Mouse (Mus musculus) brain, embryonic 14.5 days (tissue): ENCODE data around the gene Notch1. TPM values are rescaled to one million over a fixed set of nuclear protein-coding genes. Genes with fewer than 3 reads are reported as not detected.

Experiments
- DNase-seq: peaks from one replicate; pipeline ENCODE4 v3.0.0-alpha.2; 2011; ENCODE audit warnings: low read depth
- CTCF ChIP-seq: fragments of 200-500 bp; IDR thresholded peaks from 2 replicates; pipeline ENCODE4 v1.5.1; 2012; ENCODE audit warnings: inconsistent platforms, mild to moderate bottlenecking, moderate library complexity, borderline replicate concordance; ENCODE audit not compliant: insufficient read depth, insufficient read length; ENCODE audit errors: extremely low read depth
- POLR2A ChIP-seq: fragments of 200-500 bp; IDR thresholded peaks from 2 replicates; pipeline ENCODE4 v1.6.1; 2012; ENCODE audit warnings: mild to moderate bottlenecking, inconsistent platforms, borderline replicate concordance; ENCODE audit not compliant: poor library complexity, insufficient read depth, insufficient read length, severe bottlenecking; ENCODE audit errors: extremely low read depth
- polyA plus RNA-seq: library from polyadenylated mRNA; depleted of rRNA; stranded (reverse); fragments of >200 nt; gene quantifications from 2 replicates; pipeline ENCODE4 v1.2.3, GENCODE M21; 2012

The Notch1 gene
- polyA plus RNA-seq, 1 experiment = 42.4 TPM

GRCm38 (mm10) chr2:26461667-26462066 lies 54.8 kb downstream of the Notch1 start:
- TF ChIP-seq CTCF (no peak), POLR2A (no peak)
- DNase-seq = no peak

GRCm38 (mm10) chr2:26460837-26461236 lies 55.6 kb downstream of the Notch1 start:
- DNase-seq = no peak
- TF ChIP-seq CTCF (no peak), POLR2A (no peak)

GRCm38 (mm10) chr2:26460097-26460646 lies 56.3 kb downstream of the Notch1 start:
- TF ChIP-seq CTCF (no peak), POLR2A (no peak)
- no peak for DNase-seq

GRCm38 (mm10) chr2:26459478-26459877 lies 57.0 kb downstream of the Notch1 start:
- no peak for DNase-seq
- TF ChIP-seq CTCF (no peak), POLR2A (no peak)

GRCm38 (mm10) chr2:26458402-26459124 lies 57.9 kb downstream of the Notch1 start:
- no peak for DNase-seq
- TF ChIP-seq POLR2A (no peak), CTCF (no peak)

GRCm38 (mm10) chr2:26449121-26450060 lies 67.1 kb downstream of the Notch1 start:
- TF ChIP-seq POLR2A (no peak), CTCF (peak; percentile 91)
- DNase-seq = peak; percentile 91

- DNase-seq = no peak
- no peak for TF ChIP-seq POLR2A
- no peak for TF ChIP-seq CTCF
Measured at GRCm38 (mm10) chr2:26447451-26447850, 69.0 kb downstream of the Notch1 start.

- DNase-seq = no peak
- no peak for TF ChIP-seq POLR2A
- no peak for TF ChIP-seq CTCF
Measured at GRCm38 (mm10) chr2:26446671-26447070, 69.8 kb downstream of the Notch1 start.

GRCm38 (mm10) chr2:26445666-26446445 lies 70.6 kb downstream of the Notch1 start:
- peak; percentile 98 for DNase-seq
- no peak for TF ChIP-seq CTCF

GRCm38 (mm10) chr2:26444946-26445665 lies 71.4 kb downstream of the Notch1 start, which contains the start of gene Sec16a:
Sec16a (minus strand) TSS chr2:26445216.
- DNase-seq = peak; percentile 100

GRCm38 (mm10) chr2:26444368-26444767 lies 72.1 kb downstream of the Notch1 start:
- no peak for DNase-seq
- no peak for TF ChIP-seq CTCF
- no peak for TF ChIP-seq POLR2A

More at GRCm38 (mm10) chr2:26444946-26445665, 71.4 kb downstream of the Notch1 start, which contains the start of gene Sec16a:
- TF ChIP-seq POLR2A (peak; percentile 66; the same call in 1 of the 2 replicates), CTCF (no peak)
